Mouse (Mus musculus) ovary, postnatal 10 days (tissue): Measurements from ENCODE around the gene Epo.
A peak's percentile ranks its signal among the peaks of the same experiment; 100 is the strongest.

Experiments used
- DNase-seq: peaks from one replicate; pipeline ENCODE4 v3.0.0; 2022; ENCODE audit warnings: low spot score

Epo gene

GRCm38 (mm10) chr5:137533117-137533827 is at the start of gene Epo, which contains the start of gene Gnb2:
Gene Epo (minus strand): TSS chr5:137533242.
Gene Gnb2 (minus strand): TSS chr5:137533510.
- DNase-seq, result peak; percentile 92

GRCm38 (mm10) chr5:137582702-137583101 is 49.7 kb upstream of the Epo start:
- no peak for DNase-seq

- DNase-seq, result no peak
Observed at GRCm38 (mm10) chr5:137580246-137580645, 47.2 kb upstream of the Epo start.

- DNase-seq, result no peak
Observed at GRCm38 (mm10) chr5:137574470-137574901, 41.4 kb upstream of the Epo start.

GRCm38 (mm10) chr5:137570691-137571586 is 37.9 kb upstream of the Epo start:
- no peak for DNase-seq

- no peak for DNase-seq
Observed at GRCm38 (mm10) chr5:137570181-137570580, 37.1 kb upstream of the Epo start.

- DNase-seq, result no peak
Observed at GRCm38 (mm10) chr5:137569665-137570064, 36.6 kb upstream of the Epo start, which contains the start of gene Tfr2. Gene Tfr2 (plus strand): TSS chr5:137569840.

- DNase-seq, result no peak
Observed at GRCm38 (mm10) chr5:137569031-137569430, 36.0 kb upstream of the Epo start.

GRCm38 (mm10) chr5:137568223-137568798 is 35.3 kb upstream of the Epo start:
- DNase-seq, result no peak

- DNase-seq, result no peak
Observed at GRCm38 (mm10) chr5:137566416-137566815, 33.4 kb upstream of the Epo start.

GRCm38 (mm10) chr5:137565744-137566143 is 32.7 kb upstream of the Epo start:
- DNase-seq, result no peak

GRCm38 (mm10) chr5:137562965-137563364 is 29.9 kb upstream of the Epo start:
- DNase-seq, result no peak

- DNase-seq, result no peak
Observed at GRCm38 (mm10) chr5:137561556-137561955, 28.5 kb upstream of the Epo start.

GRCm38 (mm10) chr5:137553898-137554297 is 20.9 kb upstream of the Epo start:
- no peak for DNase-seq

GRCm38 (mm10) chr5:137553411-137553837 is 20.4 kb upstream of the Epo start, which contains the start of gene Actl6b:
Gene Actl6b (plus strand): TSS chr5:137553517.
- DNase-seq, result peak; percentile 78

- no peak for DNase-seq
Observed at GRCm38 (mm10) chr5:137553000-137553399, 20.0 kb upstream of the Epo start.

- DNase-seq, result no peak
Observed at GRCm38 (mm10) chr5:137551119-137551518, 18.1 kb upstream of the Epo start.

- no peak for DNase-seq
Observed at GRCm38 (mm10) chr5:137549840-137550239, 16.8 kb upstream of the Epo start.

GRCm38 (mm10) chr5:137545596-137545995 is 12.6 kb upstream of the Epo start:
- no peak for DNase-seq

GRCm38 (mm10) chr5:137544926-137545325 is 11.9 kb upstream of the Epo start:
- no peak for DNase-seq

GRCm38 (mm10) chr5:137541768-137542540 is 8.9 kb upstream of the Epo start:
- DNase-seq, result no peak

GRCm38 (mm10) chr5:137540991-137541390 is 7.9 kb upstream of the Epo start:
- no peak for DNase-seq
